Mouse (Mus musculus): ENCODE results near the gene Klhdc9.

Gene Klhdc9

GRCm38 (mm10) chr1:171369845-171370556, 9.4 kb upstream of the Klhdc9 start, which contains the start of gene Nectin4:
Nectin4 (plus strand) TSS chr1:171370099.
- no peak for TF ChIP-seq GATA4 (IDR thresholded peaks at IDR 0.05; ENCODE audit: insufficient replicate concordance, low read length)

- no peak for TF ChIP-seq GATA4 (IDR thresholded peaks at IDR 0.05; ENCODE audit: insufficient replicate concordance, low read length)
Measured at GRCm38 (mm10) chr1:171365934-171366333, 5.3 kb upstream of the Klhdc9 start.

GRCm38 (mm10) chr1:171361106-171362103, 807 bp upstream of the Klhdc9 start:
- TF ChIP-seq GATA4 (IDR thresholded peaks at IDR 0.05; ENCODE audit: insufficient replicate concordance, low read length) = no peak

GRCm38 (mm10) chr1:171360253-171360652, 345 bp downstream of the Klhdc9 start:
- TF ChIP-seq GATA4 (IDR thresholded peaks at IDR 0.05; ENCODE audit: insufficient replicate concordance, low read length) = no peak

- TF ChIP-seq GATA4 (IDR thresholded peaks at IDR 0.05; ENCODE audit: insufficient replicate concordance, low read length) = no peak
Measured at GRCm38 (mm10) chr1:171358421-171358820, 2.2 kb downstream of the Klhdc9 start.

- no peak for TF ChIP-seq GATA4 (IDR thresholded peaks at IDR 0.05; ENCODE audit: insufficient replicate concordance, low read length)
Measured at GRCm38 (mm10) chr1:171356814-171357213, 3.8 kb downstream of the Klhdc9 start.

- no peak for TF ChIP-seq GATA4 (IDR thresholded peaks at IDR 0.05; ENCODE audit: insufficient replicate concordance, low read length)
Measured at GRCm38 (mm10) chr1:171355812-171356340, 4.7 kb downstream of the Klhdc9 start.

GRCm38 (mm10) chr1:171349210-171349609, 11.4 kb downstream of the Klhdc9 start:
- no peak for TF ChIP-seq GATA4 (IDR thresholded peaks at IDR 0.05; ENCODE audit: insufficient replicate concordance, low read length)

- no peak for TF ChIP-seq GATA4 (IDR thresholded peaks at IDR 0.05; ENCODE audit: insufficient replicate concordance, low read length)
Measured at GRCm38 (mm10) chr1:171348665-171349064, 11.9 kb downstream of the Klhdc9 start.

GRCm38 (mm10) chr1:171346095-171346450, 14.5 kb downstream of the Klhdc9 start:
- no peak for TF ChIP-seq GATA4 (IDR thresholded peaks at IDR 0.05; ENCODE audit: insufficient replicate concordance, low read length)

GRCm38 (mm10) chr1:171345225-171346094, 15.1 kb downstream of the Klhdc9 start, which contains the start of the genes Nit1 and Pfdn2:
Nit1 (minus strand) TSS chr1:171345646.
Pfdn2 (plus strand) TSS chr1:171345670.
- no peak for TF ChIP-seq GATA4 (IDR thresholded peaks at IDR 0.05; ENCODE audit: insufficient replicate concordance, low read length)

- TF ChIP-seq GATA4 (IDR thresholded peaks at IDR 0.05; ENCODE audit: insufficient replicate concordance, low read length) = no peak
Measured at GRCm38 (mm10) chr1:171344715-171345114, 15.9 kb downstream of the Klhdc9 start.

GRCm38 (mm10) chr1:171343922-171344677, 16.5 kb downstream of the Klhdc9 start:
- no peak for TF ChIP-seq GATA4 (IDR thresholded peaks at IDR 0.05; ENCODE audit: insufficient replicate concordance, low read length)
